Mouse (Mus musculus): ENCODE measurements around the gene Plcxd3. TPM values are rescaled to one million over a fixed set of nuclear protein-coding genes. Genes with fewer than 3 reads are reported as not detected.

Gene Plcxd3
- 0.12 TPM in 1 of 2 replicates, not detected in the other for polyA plus RNA-seq (2012; rRNA removed)

GRCm38 (mm10) chr15:4375423-4376220, at the start of gene Plcxd3:
Gene Plcxd3, plus strand, starts transcription at chr15:4375491.

